Mouse (Mus musculus) embryo, embryonic 9.5 days (tissue): Measurements from ENCODE around the gene Mdc1.
"Not testable (repeated sequence)": the region's sequence is repeated elsewhere in the genome, so short reads cannot be mapped to it uniquely, and the experiment has no call there.

Source experiments
- DNase-seq: peaks from one replicate; pipeline ENCODE4 v3.0.0-alpha.2; 2017; ENCODE audit errors: extremely low spot score

The Mdc1 gene

DNA sequence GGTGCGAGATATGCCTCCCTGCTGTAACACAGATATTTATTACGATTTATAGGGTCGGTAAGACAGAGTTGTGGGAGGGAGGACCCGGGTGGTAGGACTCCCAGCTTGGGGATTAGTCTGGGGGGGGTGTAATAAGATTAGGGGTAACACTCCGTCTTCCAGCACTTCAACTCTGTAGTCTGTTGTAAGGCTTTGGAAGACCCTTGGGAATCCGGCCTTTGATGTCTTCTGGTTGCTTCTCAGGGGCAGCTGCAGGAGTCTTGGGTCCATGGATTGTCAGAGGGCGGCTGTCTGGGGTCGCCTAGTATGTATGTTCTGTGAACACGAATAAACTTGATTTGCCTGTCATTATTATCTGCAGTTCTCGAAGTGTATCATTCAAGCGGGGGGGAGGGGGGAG, 18.8 kb upstream of the Mdc1 start:
- DNase-seq = no peak

DNA sequence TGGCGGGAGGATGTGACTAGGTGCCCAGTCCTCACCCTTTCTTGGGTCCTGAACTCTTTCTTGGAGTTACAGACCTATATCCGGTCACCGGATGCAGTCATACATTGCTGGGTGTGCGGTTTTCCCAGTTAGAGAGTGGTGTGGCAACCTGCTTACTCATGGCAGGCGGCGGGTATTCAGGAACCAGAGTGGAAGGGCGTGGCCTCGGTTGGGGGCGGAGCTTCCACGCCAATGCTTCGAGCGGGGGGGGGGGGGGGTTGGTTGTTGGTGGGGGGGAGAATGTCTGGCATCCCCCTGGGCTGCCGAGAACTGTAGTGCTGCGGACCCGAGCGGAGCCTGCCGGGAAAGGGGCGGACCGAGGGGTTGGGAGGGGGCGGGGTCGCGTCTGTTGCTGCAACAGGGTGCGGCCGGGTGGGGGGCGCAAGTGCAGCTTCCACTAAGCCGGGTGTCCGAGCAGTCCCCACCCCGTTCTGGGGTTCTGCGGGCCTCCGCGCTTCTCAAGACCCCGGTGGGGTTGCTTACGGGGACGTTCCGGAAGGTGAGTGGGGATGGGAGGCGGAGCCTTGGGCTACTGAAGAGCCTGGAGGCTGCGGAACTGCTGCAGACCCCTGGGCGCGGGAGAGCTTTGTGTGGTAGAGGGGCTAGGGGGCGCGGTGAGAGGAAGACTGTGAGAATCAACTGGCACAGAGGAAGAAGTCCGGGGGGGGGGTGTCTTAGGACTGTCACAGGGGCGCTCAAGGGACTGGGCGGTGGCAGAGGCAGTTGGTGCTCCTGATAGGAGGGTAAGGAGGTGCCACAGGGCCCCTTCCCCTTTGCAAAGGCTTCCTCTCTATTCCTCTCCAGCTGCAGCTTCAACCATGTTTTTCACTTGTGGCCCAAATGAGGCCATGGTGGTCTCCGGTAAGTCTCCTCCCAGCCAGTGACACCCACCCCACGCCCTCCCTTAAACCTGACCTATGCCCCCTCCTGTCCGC, 18.1 kb upstream of the Mdc1 start, which contains the start of gene Flot1:
Flot1 (plus strand) TSS at position 267 of the 974 bp plus-strand sequence.
- peak; percentile 92 for DNase-seq

DNA sequence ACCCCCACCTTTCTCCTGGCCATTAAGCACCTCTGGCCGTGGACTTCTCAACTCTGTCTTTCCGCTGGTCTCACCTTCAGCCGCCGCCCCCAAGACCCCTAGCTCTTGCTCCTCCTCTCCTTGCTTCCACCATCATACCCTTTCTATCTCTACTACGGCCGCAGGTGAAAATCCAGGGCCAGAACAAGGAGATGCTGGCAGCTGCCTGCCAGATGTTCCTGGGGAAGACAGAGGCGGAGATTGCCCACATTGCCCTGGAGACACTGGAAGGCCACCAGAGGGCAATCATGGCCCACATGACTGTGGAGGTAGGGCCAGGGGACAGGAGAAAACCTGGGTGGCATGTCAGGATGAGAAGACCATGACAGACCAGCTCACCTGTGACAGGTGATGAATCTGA, 16.9 kb upstream of the Mdc1 start:
- no peak for DNase-seq

DNA sequence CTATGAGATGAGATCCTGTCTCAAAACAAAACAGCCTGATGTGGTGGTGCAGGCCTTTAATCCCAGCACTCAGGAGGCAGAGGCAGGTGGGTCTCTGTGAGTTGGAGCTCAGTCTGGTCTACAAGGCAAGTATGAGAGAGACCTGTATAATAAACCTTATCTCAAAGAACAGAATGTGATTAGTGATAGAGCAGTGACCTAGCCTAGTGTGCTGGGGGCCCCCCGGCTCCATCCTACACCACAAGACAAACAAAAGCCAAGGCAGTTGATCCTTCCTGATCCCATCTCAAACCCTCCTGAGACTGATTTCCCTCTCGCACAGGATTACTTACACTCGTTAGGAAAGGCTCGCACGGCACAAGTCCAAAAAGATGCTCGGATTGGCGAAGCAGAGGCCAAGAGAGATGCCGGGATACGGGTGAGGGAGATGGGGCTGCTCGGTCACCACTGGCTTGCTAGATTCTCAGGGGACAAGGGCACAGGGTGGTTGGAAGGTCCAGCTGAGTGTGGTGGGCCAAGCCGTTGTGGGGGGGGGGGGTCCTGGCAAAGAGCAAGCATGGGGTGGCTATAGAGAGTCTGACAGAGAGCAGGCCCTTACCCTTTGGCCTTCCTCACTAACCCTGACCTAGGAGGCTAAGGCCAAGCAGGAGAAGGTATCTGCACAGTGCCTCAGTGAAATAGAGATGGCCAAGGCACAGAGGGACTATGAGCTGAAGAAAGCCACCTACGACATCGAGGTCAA, 16.0 kb upstream of the Mdc1 start:
- no peak for DNase-seq

DNA sequence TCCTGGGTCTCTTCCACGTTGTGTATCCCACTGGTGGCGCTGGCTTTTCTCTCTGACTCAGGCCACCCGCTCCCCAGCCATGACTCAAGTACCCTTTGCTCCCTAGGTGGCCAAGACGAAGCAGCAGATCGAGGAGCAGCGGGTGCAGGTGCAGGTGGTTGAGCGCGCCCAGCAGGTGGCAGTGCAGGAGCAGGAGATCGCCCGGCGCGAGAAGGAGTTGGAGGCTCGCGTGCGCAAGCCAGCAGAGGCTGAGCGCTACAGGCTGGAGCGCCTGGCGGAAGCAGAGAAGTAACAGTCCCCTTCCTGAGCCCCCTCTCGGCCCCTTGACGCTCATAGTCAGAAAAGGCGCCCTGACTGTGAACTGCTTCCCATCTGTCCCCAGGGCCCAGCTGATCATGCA, 11.6 kb upstream of the Mdc1 start:
- DNase-seq = peak; percentile 82

DNA sequence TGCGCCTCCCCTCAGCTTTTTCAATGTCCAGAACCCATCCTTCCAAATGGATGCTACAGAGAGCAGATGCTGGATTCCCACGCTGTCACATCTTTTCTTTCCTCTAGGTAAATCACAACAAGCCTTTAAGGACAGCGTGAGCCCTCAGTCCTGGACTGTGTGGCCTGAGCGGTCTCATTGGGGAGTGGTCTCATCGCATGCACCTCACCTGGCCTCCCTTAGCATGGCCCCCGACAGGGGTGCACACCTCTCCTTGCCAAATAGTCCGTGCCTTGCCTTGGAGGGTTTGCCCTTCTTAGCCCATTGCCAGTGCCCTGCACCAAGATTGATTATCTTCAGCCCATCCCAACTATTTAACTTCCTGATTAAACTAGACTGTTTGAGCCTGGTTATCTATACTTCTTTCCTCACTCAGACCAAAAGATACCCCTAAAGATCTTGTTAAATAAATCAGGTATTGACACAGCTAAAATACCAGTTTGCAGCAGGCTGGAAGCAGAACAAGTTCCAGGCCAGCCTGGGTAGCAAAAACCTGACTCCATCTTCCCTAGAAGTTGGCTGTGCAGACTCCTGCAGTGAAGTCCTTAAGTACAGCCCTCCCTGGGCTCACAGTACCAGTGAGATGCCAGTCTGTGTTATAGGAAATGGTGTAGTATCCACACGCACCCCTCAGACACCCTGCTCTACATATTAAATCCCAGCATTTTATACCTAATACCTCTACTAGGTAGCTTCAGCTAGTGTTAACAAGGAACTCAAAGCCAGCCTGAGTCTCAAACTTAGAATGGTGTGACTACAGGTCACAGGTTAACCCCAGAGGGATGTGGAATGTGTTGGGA, 8.7 kb upstream of the Mdc1 start:
- DNase-seq = no peak

DNA sequence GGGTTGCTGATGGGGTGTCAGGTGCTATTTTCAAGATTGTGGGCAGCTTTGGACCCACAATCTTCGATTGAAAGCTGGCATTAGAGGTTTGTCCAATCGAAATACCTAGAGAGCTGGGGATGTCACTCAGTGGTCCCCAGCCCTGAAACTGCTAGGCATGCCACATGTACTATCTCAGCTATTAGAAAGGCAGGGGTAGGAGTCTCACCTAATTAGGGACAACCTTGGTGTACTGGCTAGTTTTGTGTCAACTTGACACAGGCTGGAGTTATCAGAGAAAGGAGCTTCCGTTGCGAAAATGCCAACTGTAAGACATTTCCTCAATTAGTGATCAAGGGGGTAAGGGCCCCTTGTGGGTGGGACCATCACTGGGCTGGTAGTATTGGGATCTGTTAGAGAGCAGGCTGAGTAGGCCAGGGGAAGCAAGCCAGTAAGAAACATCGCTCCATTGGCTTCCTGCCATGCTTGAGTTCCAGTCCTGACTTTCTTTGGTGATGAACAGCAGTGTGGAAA, 8.0 kb upstream of the Mdc1 start:
- peak; percentile 66 for DNase-seq

DNA sequence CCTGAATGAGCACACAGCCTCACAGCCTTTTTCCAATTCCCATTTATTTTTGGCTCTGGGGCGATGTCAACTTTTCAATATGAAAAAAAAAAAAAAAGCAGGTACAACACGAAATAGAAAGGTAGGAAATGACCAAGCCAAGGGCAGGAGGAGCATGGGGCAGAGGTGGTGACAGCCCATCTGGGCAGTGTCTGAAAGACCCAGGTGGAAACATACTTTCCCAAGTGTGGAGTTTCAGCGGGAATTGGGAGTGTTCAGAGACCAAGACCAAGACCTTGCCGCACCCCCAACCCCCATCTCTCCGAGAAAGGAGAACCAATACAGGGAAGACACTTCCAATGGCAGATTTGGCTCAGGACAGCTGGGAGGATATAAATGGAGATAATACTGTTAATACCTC, 7.4 kb upstream of the Mdc1 start:
- DNase-seq = no peak

DNA sequence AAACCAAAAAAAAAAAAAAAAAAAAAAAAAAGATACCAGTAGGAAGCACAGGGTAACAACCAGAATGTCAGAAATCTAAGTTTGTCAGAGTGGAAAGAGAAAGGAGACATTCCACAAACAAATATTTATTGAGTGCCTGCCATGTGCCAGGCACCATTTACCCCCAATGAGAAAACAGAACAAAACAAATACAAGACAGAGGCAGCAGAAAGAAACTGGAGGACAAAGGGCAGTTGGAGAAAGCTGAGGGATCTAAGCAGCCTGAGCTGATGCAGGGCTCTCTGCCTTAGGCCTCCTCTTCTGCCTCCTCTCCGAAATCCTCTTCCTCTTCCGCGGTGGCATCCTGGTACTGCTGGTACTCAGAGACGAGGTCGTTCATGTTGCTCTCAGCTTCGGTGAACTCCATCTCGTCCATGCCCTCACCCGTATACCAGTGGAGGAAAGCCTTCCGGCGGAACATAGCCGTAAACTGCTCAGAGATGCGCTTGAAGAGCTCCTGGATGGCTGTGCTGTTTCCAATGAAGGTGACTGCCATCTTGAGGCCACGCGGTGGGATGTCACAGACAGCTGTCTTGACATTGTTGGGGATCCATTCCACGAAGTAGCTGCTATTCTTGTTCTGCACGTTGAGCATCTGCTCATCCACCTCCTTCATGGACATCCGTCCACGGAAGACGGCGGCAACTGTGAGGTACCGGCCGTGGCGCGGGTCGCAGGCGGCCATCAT, 6.5 kb upstream of the Mdc1 start:
- no peak for DNase-seq

DNA sequence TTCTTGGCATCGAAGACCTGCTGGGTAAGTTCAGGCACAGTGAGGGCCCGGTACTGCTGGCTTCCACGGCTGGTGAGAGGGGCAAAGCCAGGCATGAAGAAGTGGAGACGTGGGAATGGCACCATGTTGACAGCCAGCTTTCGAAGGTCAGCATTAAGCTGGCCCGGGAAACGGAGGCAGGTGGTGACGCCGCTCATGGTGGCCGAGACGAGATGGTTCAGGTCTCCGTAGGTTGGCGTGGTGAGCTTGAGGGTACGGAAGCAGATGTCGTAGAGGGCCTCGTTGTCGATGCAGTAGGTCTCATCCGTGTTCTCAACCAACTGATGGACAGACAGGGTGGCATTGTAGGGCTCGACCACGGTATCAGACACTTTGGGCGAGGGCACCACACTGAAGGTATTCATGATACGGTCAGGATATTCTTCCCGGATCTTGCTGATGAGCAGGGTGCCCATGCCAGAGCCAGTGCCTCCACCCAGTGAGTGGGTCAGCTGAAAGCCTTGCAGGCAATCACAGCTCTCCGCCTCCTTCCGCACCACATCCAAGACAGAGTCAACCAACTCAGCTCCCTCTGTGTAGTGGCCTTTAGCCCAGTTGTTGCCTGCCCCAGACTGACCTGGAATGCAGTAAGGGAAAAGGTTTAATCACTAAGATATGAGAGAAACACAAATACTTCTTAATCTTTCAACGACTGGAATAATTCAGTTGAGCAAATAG, 5.7 kb upstream of the Mdc1 start:
- DNase-seq = no peak

DNA sequence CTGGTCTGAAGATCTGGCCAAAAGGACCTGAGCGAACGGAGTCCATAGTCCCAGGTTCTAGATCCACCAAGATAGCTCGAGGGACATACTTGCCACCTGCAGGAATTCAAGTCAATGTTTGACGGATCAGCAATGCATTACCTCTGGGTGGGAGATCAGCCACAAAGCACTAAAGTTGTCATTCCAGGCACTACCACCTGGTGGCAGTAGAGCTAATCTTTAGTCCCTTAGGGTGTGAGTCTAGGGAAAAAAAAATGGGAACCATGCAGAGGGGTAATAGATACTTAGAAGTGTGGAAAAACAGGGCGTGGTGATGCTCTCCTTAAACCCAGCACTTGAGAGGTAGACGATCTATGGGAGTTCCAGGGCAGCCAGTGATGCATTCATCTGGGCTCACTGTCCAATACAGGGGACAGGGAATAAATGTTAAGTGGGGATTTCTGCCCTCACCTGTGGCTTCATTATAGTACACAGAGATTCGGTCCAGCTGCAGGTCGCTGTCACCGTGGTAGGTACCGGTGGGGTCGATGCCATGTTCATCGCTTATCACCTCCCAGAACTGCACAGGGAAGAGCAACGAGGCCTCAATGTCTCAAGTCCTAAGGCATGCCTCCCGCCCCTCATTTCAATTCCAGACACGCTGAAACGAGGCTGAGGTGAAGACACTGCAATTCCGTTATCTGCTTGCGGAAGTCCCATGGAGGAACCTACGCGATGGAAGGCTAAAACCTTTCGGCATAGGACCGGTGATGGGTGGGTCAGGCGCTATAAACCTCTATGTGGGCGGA, 4.9 kb upstream of the Mdc1 start:
- peak; percentile 72 for DNase-seq

DNA sequence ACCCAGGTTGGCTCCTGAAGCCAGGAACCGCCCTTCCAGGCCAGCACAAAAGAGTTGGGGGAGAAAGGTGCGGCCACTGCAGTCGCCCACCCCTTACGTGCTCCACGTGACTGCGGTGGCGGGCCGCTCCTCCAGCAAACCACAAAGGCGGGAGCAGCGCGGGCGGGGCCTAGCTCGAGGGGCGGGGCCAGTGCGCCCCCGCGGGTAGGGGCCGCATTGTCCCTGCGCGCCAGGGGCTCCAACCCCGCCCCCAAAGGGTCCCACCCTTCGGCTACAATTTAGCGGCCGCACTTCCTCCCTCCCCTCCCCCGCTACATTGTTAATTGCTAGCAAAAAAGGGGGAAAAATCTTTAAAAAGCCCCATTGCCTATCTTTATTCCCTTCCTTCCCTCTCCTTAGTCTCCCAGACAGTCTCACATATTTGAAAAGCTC, 4.3 kb upstream of the Mdc1 start:
- DNase-seq = peak; percentile 97

DNA sequence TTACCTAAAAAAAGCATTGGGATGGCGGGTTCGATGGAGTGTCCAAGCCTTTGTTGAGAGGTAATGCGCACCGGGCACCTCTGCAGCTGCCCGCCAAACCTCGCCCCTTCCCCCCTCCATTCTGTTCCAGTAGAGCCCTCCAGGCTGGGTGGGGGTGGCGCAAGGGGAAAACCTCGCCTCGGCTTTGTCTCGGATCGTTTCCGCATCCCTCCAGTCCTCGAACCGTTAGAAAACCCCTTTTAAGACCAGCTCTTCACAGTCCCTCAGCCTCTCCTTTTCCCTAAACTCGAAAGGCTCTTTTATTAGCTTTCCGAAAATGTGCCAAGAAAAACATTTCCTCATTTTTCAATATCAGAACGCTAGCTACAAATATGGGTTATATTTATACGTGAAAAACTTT, 3.8 kb upstream of the Mdc1 start:
- DNase-seq = no peak

DNA sequence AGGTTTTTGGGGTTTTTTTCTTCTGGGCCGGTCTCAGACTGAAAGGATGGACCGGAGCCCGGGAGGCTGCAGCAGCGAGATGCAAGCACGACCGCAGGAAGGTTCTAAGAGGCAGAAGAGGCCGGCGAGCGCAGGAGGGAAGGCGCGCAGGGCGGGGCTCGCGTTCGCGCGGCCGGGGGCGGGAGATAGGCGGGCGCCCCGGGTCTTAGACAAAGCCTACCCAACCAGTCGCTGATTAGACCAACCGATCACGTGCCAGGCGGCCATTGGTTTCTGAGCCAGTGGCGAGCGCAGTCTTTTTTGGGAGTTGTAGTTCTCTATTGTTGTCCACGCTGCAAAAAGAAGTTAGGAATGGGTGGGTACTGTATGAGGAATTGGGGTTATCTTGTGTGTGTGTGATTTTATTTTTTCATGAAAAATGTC, 3.2 kb upstream of the Mdc1 start, which contains the start of gene Tubb5:
Tubb5 (minus strand) TSS at position 185 of the 423 bp plus-strand sequence.
- peak; percentile 95 for DNase-seq

DNA sequence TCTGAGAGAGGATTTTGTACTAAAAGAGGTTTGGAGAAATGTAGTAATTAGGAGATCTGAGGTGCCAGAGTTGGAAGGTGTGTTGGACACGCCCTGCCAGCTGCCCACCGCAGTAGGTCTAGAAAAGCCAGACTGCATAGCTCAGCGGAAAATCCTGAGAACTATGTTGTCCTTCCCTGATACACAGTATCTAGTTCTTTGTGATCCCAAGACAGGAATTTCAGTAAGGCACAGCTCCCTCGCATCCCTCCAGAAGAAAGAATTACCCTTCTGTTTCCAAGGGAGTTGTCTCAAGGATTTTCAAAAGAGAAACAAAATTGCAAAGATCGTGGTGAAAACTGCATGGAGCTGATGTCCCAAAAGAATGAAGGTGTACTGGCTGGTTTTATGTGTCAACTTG, 2.7 kb upstream of the Mdc1 start:
- no peak for DNase-seq

DNA sequence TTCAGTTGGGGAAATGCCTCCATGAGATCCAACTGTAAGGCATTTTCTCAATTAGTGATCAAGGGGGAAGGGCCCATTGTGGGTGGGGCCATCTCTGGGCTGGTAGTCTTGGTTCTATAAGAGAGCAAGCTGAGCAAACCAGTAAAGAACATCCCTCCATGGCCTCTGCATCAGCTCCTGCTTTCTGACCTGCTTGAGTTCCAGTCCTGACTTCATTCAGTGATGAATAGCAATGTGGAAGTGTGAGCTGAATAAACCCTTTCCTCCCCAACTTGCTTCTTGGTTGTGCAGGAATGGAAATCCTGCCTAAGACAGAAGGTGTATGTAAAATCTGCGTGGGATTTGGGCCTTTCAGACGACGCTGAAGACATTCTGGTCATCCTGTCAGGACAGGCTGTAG, 2.3 kb upstream of the Mdc1 start:
- DNase-seq = not testable (repeated sequence)

DNA sequence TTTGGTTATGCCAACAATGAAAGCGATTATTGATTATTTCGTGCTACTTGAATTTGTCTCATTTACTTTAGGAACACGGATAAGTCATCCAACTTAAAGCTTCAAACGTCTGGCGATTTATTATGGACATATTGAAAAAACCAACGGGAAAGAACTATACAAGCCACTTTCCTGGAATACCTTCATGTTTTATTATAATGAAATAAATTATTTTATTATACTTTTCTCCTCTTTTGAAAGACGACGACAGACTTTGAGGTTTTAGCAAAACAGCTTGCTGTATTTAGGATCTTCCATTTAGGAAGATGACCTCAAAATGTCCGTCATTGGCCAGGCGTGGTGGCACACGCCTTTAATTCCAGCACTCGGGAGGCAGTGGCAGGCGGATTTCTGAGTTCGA, 754 bp upstream of the Mdc1 start:
- DNase-seq = no peak

DNA sequence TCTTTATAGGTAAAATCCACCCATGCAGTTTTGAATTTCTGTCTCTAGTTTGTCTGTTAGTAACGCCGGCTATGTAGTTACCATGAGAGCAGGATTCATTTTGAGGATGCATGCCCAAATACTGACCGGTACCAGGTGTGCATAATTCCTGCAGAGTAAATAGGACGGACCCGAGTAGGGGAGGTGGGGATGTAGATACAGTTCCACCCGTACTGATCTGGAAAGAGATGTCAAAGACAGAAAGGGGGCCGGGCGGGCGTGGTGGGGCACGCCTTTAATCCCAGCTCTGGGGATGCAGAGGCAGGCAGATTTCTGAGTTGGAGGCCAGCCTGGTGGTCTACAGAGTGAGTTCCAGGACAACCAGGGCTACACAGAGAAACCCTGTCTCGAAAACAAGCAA, 691 bp downstream of the Mdc1 start:
- no peak for DNase-seq

DNA sequence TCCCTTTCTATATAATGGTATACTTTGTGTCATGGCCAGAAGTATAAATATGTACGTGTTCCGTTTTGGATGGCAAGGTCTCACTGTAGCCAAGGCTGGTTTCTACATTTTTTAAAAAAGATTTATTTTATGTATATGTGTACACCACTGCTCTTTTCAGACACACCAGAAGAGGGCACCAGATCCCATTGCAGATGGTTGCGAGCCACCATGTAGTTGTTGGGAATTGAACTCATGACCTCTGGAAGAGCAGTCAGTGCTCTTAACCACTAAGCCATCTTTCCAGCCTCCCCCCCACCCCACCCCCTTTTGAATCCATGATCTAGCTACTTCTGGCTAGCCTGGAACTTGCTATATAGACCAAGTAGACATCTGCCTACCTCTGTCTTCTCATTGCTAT, 2.2 kb downstream of the Mdc1 start:
- DNase-seq = no peak
